Mouse (Mus musculus): Measurements from ENCODE around the gene Dcst2.

Gene Dcst2

DNA sequence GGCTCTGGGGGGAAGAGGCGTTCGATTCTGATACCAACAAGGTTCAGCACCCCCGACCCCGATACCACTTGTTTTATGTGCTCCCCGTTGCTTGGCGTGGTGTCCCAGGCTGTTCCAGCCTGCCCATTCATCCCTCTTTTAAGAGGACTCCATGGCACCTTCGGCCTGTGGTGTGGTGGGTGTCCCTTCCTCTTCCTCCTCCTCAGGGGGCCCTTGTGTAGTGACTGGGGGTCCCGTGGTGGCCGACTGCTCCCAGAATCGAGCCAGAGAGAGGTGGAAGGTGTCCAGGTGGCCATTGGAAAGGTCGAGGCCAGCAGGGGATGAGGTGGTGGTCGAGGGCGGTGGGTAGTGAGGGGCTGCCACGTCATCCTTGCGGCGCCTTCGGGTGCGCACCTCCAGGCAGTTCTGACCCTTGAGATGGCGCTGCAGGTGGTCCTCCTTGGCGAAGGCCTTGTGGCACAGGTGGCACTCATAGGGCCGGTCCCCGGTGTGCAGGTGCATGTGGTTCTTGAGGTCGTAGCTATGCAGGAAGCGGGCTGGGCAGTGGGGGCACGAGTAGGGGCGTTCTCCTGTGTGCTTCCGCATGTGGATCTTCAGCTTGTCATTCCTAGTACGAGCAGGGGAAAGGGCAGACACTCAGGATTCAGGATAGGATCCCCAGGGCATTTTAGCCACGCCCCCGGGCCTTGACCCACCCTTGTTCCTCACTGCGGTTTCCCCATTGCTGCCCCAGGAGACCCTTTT is 17.8 kb downstream of the Dcst2 start:
- Histone ChIP-seq H3K4me3 (replicated peaks; ENCODE audit: low read length) (peak overlapping the region; percentile 78), H3K9me3 (ENCODE audit: low read length) (no peaks in the 10 kb centered on the region), H3K4me1 (replicated peaks; ENCODE audit: low read depth, low read length) (peaks cover 90% of the 10 kb centered on the region), H3K27me3 (ENCODE audit: insufficient read depth, low read length) (peaks cover 22% of the 10 kb centered on the region), H3K36me3 (ENCODE audit: insufficient read depth, low read length) (peaks cover 18% of the 10 kb centered on the region)
- TF ChIP-seq POU5F1 (IDR thresholded peaks at IDR 0.05; ENCODE audit: borderline replicate concordance, low read length) (no peak), NANOG (IDR thresholded peaks at IDR 0.05; ENCODE audit: borderline replicate concordance, low read length) (no peak), CTCF (conservative IDR thresholded peaks at IDR 0.05; ENCODE audit: low read length) (no peak)

DNA sequence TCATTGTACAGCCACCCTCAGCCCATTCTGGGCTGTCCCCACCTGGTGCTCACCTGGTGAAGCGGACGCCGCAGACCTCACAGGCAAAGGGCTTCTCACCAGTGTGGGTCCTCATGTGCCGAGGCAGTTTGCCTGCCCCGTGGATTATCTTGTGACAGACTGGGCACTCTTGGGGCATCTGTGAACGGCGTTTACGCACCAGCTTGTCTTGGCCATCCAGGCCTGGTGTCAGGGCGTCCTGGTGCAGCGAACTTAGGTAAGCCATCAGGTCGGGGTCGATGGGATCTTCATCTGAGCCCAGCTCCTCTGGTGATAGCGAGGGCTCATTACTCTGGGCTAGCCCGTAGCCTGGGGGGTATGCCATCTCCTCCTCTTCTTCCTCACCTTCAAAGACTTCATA is 18.5 kb downstream of the Dcst2 start:
- H3K4me3 ChIP-seq (replicated peaks; ENCODE audit: low read length), result peak overlapping the region; percentile 78
- peaks cover 90% of the 10 kb centered on the region for H3K4me1 ChIP-seq (replicated peaks; ENCODE audit: low read depth, low read length)
- H3K27me3 ChIP-seq (ENCODE audit: insufficient read depth, low read length), result peaks cover 24% of the 10 kb centered on the region
- TF ChIP-seq NANOG (IDR thresholded peaks at IDR 0.05; ENCODE audit: borderline replicate concordance, low read length) (no peak), POU5F1 (IDR thresholded peaks at IDR 0.05; ENCODE audit: borderline replicate concordance, low read length) (no peak), CTCF (conservative IDR thresholded peaks at IDR 0.05; ENCODE audit: low read length) (no peak)
- peaks cover 18% of the 10 kb centered on the region for H3K36me3 ChIP-seq (ENCODE audit: insufficient read depth, low read length)
- no peaks in the 10 kb centered on the region for H3K9me3 ChIP-seq (ENCODE audit: low read length)

DNA sequence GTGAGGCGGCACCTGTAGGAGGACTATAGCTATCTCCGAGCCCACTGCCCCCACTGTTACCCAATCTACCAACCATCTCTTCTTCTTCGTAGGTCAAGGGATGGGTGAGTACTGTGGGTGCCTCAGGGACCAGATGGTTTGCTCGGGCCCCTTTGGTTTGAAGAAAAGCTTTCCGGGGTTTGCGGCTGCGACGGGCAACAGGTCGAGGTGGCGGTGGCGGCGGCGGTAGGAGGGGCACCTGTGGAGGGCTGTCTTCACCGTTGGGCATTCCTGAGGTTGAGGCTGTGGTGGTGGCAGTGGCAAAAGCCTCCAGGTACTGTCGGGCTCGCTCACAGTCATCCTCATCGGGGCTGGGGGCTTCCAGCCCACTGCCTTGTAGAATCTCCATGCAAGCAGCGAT is 18.9 kb downstream of the Dcst2 start:
- Histone ChIP-seq H3K36me3 (ENCODE audit: insufficient read depth, low read length) (peaks cover 18% of the 10 kb centered on the region), H3K4me1 (replicated peaks; ENCODE audit: low read depth, low read length) (peaks cover 94% of the 10 kb centered on the region), H3K9me3 (ENCODE audit: low read length) (no peaks in the 10 kb centered on the region), H3K27me3 (ENCODE audit: insufficient read depth, low read length) (peaks cover 28% of the 10 kb centered on the region), H3K4me3 (replicated peaks; ENCODE audit: low read length) (peak overlapping the region; percentile 78)
- TF ChIP-seq POU5F1 (IDR thresholded peaks at IDR 0.05; ENCODE audit: borderline replicate concordance, low read length), result no peak
- TF ChIP-seq CTCF (conservative IDR thresholded peaks at IDR 0.05; ENCODE audit: low read length), result no peak
- no peak for TF ChIP-seq NANOG (IDR thresholded peaks at IDR 0.05; ENCODE audit: borderline replicate concordance, low read length)

DNA sequence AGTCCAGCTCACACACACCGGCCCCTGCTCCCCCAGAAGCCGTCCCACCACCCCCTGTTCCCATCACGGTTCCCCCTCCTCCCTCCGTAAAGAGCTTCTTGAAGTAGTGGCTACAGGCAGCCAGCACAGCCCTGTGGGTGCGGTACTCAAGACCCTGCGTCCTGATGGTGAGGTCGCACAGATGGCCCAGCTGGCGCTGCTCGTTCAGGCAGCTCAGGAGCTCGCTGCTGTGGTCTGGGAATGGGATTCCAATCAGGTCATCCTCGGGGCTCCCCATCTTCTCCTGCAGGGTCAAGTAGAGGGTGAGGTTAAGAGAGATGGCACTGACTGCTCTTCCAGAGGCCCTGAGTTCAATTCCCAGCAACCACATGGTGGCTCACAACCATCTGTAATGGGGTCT is 19.5 kb downstream of the Dcst2 start:
- H3K4me1 ChIP-seq (replicated peaks; ENCODE audit: low read depth, low read length), result peaks cover 97% of the 10 kb centered on the region
- peak overlapping the region; percentile 78 for H3K4me3 ChIP-seq (replicated peaks; ENCODE audit: low read length)
- TF ChIP-seq POU5F1 (IDR thresholded peaks at IDR 0.05; ENCODE audit: borderline replicate concordance, low read length), result no peak
- no peak for TF ChIP-seq CTCF (conservative IDR thresholded peaks at IDR 0.05; ENCODE audit: low read length)
- TF ChIP-seq NANOG (IDR thresholded peaks at IDR 0.05; ENCODE audit: borderline replicate concordance, low read length), result no peak
- no peaks in the 10 kb centered on the region for H3K9me3 ChIP-seq (ENCODE audit: low read length)
- H3K27me3 ChIP-seq (ENCODE audit: insufficient read depth, low read length), result peaks cover 32% of the 10 kb centered on the region
- H3K36me3 ChIP-seq (ENCODE audit: insufficient read depth, low read length), result peaks cover 17% of the 10 kb centered on the region

DNA sequence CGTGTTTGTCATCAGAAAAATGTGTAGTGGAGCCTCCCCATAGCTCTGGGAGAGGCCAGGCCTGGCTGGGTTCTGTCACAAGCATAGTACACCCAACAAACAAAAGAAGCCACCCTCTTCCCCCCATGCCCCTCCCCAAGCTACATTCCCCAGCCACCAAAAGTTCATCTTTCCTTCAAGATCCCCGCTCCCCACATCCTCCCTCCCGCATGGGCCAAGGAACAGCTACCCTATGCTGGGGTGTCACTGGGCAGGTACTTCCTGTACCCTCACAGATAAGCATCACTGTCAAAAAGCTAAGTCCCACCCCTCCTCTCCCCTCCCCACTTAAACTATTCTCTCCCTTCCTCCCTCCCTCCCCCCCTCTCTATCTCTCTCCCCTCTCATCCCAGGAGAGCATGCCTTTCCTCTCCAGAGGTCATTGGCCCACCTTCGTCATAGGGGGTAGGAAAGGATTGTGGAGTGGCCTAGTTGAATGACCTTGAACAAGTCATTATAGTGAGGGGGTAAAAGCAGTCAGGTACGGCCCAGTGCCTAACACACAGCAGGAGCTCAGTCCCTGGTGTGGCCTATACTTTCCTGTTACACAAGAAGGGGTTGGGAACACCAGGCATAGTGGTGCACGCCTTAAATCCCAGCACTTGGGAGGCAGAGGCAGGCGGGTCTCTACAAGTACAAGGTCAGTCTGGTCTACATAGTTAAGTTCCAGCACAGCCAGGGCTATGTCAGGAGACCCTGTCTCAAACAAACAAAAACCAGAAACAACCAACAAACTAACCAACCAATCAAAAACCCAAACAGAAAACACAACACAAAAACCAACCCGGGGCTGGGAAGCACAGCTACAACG is 20.5 kb downstream of the Dcst2 start:
- no peaks in the 10 kb centered on the region for H3K9me3 ChIP-seq (ENCODE audit: low read length)
- peaks cover 13% of the 10 kb centered on the region for H3K36me3 ChIP-seq (ENCODE audit: insufficient read depth, low read length)
- H3K4me1 ChIP-seq (replicated peaks; ENCODE audit: low read depth, low read length), result peaks cover 97% of the 10 kb centered on the region
- no peak for TF ChIP-seq POU5F1 (IDR thresholded peaks at IDR 0.05; ENCODE audit: borderline replicate concordance, low read length)
- TF ChIP-seq NANOG (IDR thresholded peaks at IDR 0.05; ENCODE audit: borderline replicate concordance, low read length), result peak; percentile 30; the same call in 1 of the 2 replicates
- no peak for TF ChIP-seq CTCF (conservative IDR thresholded peaks at IDR 0.05; ENCODE audit: low read length)
- H3K4me3 ChIP-seq (replicated peaks; ENCODE audit: low read length), result peak overlapping the region; percentile 78
- peaks cover 35% of the 10 kb centered on the region for H3K27me3 ChIP-seq (ENCODE audit: insufficient read depth, low read length)

DNA sequence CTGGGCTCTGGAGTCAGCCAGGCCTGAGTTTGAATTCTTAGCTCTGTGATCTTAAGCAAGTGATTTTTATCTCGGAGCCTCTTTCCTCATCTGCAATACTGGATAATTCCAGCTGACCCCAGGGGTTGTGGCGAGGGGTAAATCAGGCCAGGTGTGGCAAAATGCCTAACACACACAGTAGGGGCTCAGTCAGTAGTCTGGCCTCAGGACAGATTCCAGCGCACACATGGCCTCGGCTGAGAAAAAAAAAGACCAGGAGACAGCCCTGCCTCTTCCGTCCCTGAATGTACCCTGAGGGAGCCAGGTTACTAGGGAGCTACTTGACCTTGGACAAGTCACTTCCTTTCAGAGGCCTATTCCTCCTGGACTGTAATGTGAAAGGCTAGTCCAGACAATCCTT is 21.2 kb downstream of the Dcst2 start:
- Histone ChIP-seq H3K36me3 (ENCODE audit: insufficient read depth, low read length) (peaks cover 13% of the 10 kb centered on the region), H3K4me1 (replicated peaks; ENCODE audit: low read depth, low read length) (peaks cover 97% of the 10 kb centered on the region), H3K9me3 (ENCODE audit: low read length) (no peaks in the 10 kb centered on the region), H3K27me3 (ENCODE audit: insufficient read depth, low read length) (peaks cover 35% of the 10 kb centered on the region), H3K4me3 (replicated peaks; ENCODE audit: low read length) (peak overlapping the region; percentile 39)
- TF ChIP-seq CTCF (conservative IDR thresholded peaks at IDR 0.05; ENCODE audit: low read length) (no peak), POU5F1 (IDR thresholded peaks at IDR 0.05; ENCODE audit: borderline replicate concordance, low read length) (no peak), NANOG (IDR thresholded peaks at IDR 0.05; ENCODE audit: borderline replicate concordance, low read length) (no peak)

DNA sequence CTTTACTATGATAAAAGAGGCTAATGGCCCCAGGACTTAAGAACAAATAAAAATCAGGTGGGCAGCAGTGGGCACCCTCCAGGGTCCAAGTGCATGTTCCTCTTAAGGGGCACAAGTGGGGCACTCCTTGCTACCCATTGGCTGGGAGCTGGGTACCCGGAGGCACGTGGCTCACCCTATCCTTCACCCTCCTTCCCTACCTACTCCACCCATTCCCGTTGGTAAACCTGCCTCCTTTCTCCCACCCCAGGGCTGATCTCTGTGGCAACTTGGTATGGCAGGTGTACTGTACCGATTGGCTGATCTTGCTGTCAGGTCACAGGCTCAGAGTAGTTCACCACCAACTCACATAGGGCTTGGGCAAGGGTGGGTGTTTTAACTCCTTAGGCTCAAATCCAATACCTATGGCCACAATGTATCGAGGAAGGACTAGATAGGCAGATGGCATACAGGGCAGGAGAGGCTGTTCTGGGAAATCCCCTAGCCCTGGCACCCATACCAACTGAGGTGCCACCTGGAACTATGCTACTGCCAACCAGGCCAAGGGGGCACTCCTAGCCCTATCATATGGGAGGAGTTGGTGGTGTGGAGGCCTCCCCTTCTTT is 22.0 kb downstream of the Dcst2 start:
- Histone ChIP-seq H3K27me3 (ENCODE audit: insufficient read depth, low read length) (peaks cover 35% of the 10 kb centered on the region), H3K9me3 (ENCODE audit: low read length) (no peaks in the 10 kb centered on the region), H3K4me3 (replicated peaks; ENCODE audit: low read length) (peak overlapping the region; percentile 39), H3K36me3 (ENCODE audit: insufficient read depth, low read length) (peaks cover 13% of the 10 kb centered on the region), H3K4me1 (replicated peaks; ENCODE audit: low read depth, low read length) (peaks cover 100% of the 10 kb centered on the region)
- TF ChIP-seq POU5F1 (IDR thresholded peaks at IDR 0.05; ENCODE audit: borderline replicate concordance, low read length) (no peak), CTCF (conservative IDR thresholded peaks at IDR 0.05; ENCODE audit: low read length) (no peak), NANOG (IDR thresholded peaks at IDR 0.05; ENCODE audit: borderline replicate concordance, low read length) (no peak)

Data from E14TG2a.4 (cell line).